9 mouse cellular contexts compared by ENCODE assay signal in the genomic region with DNA sequence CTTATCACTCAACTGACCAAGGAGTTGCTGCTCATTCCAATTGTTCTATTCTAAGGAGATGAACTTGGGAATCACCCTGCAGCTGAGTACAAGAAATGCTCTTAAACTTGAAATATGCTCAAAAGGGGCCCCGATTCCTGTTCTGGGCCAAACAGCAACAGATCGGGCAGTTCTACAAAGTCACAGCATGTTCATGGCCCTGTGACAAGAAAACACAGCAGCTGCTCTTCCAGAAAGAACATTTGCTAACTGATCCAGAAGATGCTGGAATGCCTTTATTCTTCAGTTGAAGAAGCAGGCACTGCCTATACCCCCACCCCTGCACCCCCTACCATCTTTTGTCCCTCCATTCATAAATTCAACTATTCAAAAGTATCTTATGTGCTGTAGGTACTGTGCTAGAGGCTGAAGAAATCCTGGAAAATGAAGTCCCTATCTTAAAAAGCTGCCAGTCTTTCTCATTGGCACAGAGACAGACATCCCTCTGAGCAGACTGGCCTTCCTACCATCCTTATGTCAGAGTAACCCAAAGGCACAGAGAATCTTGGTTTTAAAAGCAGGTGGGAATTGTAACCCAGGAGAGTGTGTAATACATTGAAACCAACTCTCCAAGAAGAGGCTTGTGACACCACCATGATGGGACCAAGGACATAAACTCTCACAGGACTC. TPM values are rescaled to one million over a fixed set of nuclear protein-coding genes. Genes with fewer than 3 reads are reported as not detected.
DNase-seq lines count a peak whose midpoint lies in the region; ATAC-seq and TF ChIP-seq lines count a peak whose summit lies in the region.
"Had no signal": no experiment of that assay in that cellular context is flagged by ENCODE, and none has a peak within 500 bp of the region (broad histone marks: within the 10 kb centered on the region; RNA-seq: fewer than 3 reads in every experiment).

No protein-coding gene starts in this region.

- no peak overlapping the region for H3K9ac ChIP-seq in midbrain, postnatal 0 days (replicated peaks; ENCODE audit: low read length, poor library complexity, severe bottlenecking)
- H3K9ac ChIP-seq in midbrain, embryonic 15.5 days, result no peak overlapping the region
- H3K9ac ChIP-seq: lung, embryonic 14.5 days had no signal

- no peaks in the 10 kb centered on the region for H3K9me3 ChIP-seq in midbrain, postnatal 0 days (ENCODE audit: low read length)
- no peaks in the 10 kb centered on the region for H3K9me3 ChIP-seq in midbrain, embryonic 15.5 days

- no peaks in the 10 kb centered on the region for H3K36me3 ChIP-seq in midbrain, postnatal 0 days (ENCODE audit: insufficient read depth, low read length)
- H3K36me3 ChIP-seq in midbrain, embryonic 15.5 days (replicated peaks), result no peaks in the 10 kb centered on the region

- H3K4me2 ChIP-seq in midbrain, postnatal 0 days (ENCODE audit: low read depth, low read length, poor library complexity, severe bottlenecking), result no peak overlapping the region
- H3K4me2 ChIP-seq in midbrain, embryonic 15.5 days, result no peak overlapping the region
- H3K4me2 ChIP-seq: lung, embryonic 14.5 days had no signal

- H3K27ac ChIP-seq in midbrain, postnatal 0 days (ENCODE audit: low read depth, low read length), result no peak overlapping the region
- H3K27ac ChIP-seq in midbrain, embryonic 15.5 days, result no peak overlapping the region

- no peak overlapping the region for H3K4me3 ChIP-seq in midbrain, postnatal 0 days (ENCODE audit: low read depth, low read length)
- H3K4me3 ChIP-seq in midbrain, embryonic 15.5 days, result no peak overlapping the region

- 50% methylated on average over 2 of the region's 2 CpGs for WGBS in midbrain, postnatal 0 days
- WGBS in midbrain, embryonic 15.5 days, result 48% methylated on average over 2 of the region's 2 CpGs

- H3K27me3 ChIP-seq in midbrain, postnatal 0 days (ENCODE audit: insufficient read depth, low read length), result no peaks in the 10 kb centered on the region
- H3K27me3 ChIP-seq in midbrain, embryonic 15.5 days (replicated peaks), result peaks cover 3% of the 10 kb centered on the region

- intact Hi-C loops in heart, postnatal 36 days (cut with DNase I), result loop anchor here (5.0 kb wide), 1 partner anchor 54 kb away; the partner anchor contains the start of gene Gm15737

- TF ChIP-seq CTCF in midbrain, postnatal 0 days (IDR thresholded peaks at IDR 0.05), result no peak

- no peak for ATAC-seq in midbrain, postnatal 0 days (ENCODE audit: low FRiP score)
- ATAC-seq in midbrain, embryonic 15.5 days (replicated peaks), result no peak
- ATAC-seq in granulocyte monocyte progenitor cell, adult 5-6 weeks (replicated peaks; ENCODE audit: poor library complexity, severe bottlenecking), result no peak

- no peaks in the 10 kb centered on the region for H3K4me1 ChIP-seq in midbrain, postnatal 0 days (ENCODE audit: insufficient read depth, low read length)
- H3K4me1 ChIP-seq in midbrain, embryonic 15.5 days, result peaks cover 8% of the 10 kb centered on the region

- DNase-seq in gastrocnemius, postnatal 25 days, result peak; percentile 59
- DNase-seq in gastrocnemius, adult 8-10 months (ENCODE audit: low spot score in 2 of 2), result no peak
- DNase-seq in midbrain, postnatal 0 days (ENCODE audit: low spot score), result peak; percentile 78
- peak; percentile 38 to 42 for DNase-seq in heart, postnatal 36 days
- peak; percentile 61 for DNase-seq in lung, postnatal 36 days
- DNase-seq in thymus, postnatal 14 days, result no peak
- DNase-seq: lung, embryonic 14.5 days had no signal

RNA-seq across cellular contexts. Expression of gene A730049H05Rik, which starts 3.4 kb away (rescaled TPM):
- total RNA-seq in gastrocnemius, postnatal 25 days (2021), result under 1 TPM in 1 of 2 experiments, not detected in 1; 0.19 TPM
- under 1 TPM in 1 of 4 experiments, not detected in 3; 0.15 TPM for total RNA-seq in gastrocnemius, adult 8-10 months (2022)
- 0.82 and 1.1 TPM in 2 replicates for total RNA-seq in midbrain, postnatal 0 days (2014; rRNA removed)
- 0.43 and 0.83 TPM in 2 replicates for polyA plus RNA-seq in midbrain, postnatal 0 days (2015; fragmentation: Nextera tagmentation; extraction: Ambion mirVana)
- polyA plus RNA-seq in midbrain, embryonic 15.5 days (2015; fragmentation: Nextera tagmentation; extraction: Ambion mirVana), result 0.40 and 0.60 TPM in 2 replicates
- under 1 TPM; 0.14 to 0.27 TPM for total RNA-seq in heart, postnatal 36 days (2021)
- total RNA-seq in granulocyte monocyte progenitor cell, adult 5-6 weeks (2014; fragmentation: Nextera tagmentation), result not detected in 2 replicates
- not detected in 2 replicates for total RNA-seq in granulocyte monocyte progenitor cell, adult 5-6 weeks (2017)

RNA-seq across cellular contexts. Expression of gene Gm15737, which starts 56.3 kb away (rescaled TPM):
- total RNA-seq in gastrocnemius, postnatal 25 days (2021), result under 1 TPM; 0.48 to 0.74 TPM
- total RNA-seq in gastrocnemius, adult 8-10 months (2022), result under 1 TPM; 0.25 to 0.73 (median 0.56) TPM
- total RNA-seq in midbrain, postnatal 0 days (2014; rRNA removed), result not detected in 2 replicates
- not detected in 2 replicates for polyA plus RNA-seq in midbrain, postnatal 0 days (2015; fragmentation: Nextera tagmentation; extraction: Ambion mirVana)
- not detected in 2 replicates for polyA plus RNA-seq in midbrain, embryonic 15.5 days (2015; fragmentation: Nextera tagmentation; extraction: Ambion mirVana)
- total RNA-seq in heart, postnatal 36 days (2021), result under 1 TPM; 0.24 to 0.28 TPM
- not detected in 2 replicates for total RNA-seq in granulocyte monocyte progenitor cell, adult 5-6 weeks (2014; fragmentation: Nextera tagmentation)
- not detected in 2 replicates for total RNA-seq in granulocyte monocyte progenitor cell, adult 5-6 weeks (2017)

Comparison
In these comparisons a context has a peak if more than half of its experiments do, and no peak if none do; other contexts are left out.
1. DNase-seq: peak in gastrocnemius, postnatal 25 days (single experiment), midbrain, postnatal 0 days (single experiment), heart, postnatal 36 days (2 of 2) and lung, postnatal 36 days (single experiment); none in gastrocnemius, adult 8-10 months (0 of 2) and thymus, postnatal 14 days (single experiment).